Mouse (Mus musculus) kidney, adult 2 months (tissue): Measurements from ENCODE around the gene Sptbn1. TPM values are rescaled to one million over a fixed set of nuclear protein-coding genes. Genes with fewer than 3 reads are reported as not detected.
A peak's percentile ranks its signal among the peaks of the same experiment; 100 is the strongest.

Experiments used
- DNase-seq: peaks from one replicate; pipeline ENCODE4 v3.0.0; 2021
- H3K27ac ChIP-seq: fragments of 200-500 bp; 2 replicates; pipeline ENCODE4 v1.5.1; 2012; ENCODE audit warnings: low read depth, low read length, control low read depth, inconsistent platforms; ENCODE audit not compliant: insufficient read depth
- H3K27me3 ChIP-seq: fragments of 200-500 bp; replicated peaks from 2 replicates; pipeline ENCODE4 v1.6.1; 2012; ENCODE audit warnings: mild to moderate bottlenecking, moderate library complexity, low read length, inconsistent platforms; ENCODE audit not compliant: control insufficient read depth, insufficient read depth
- H3K36me3 ChIP-seq: fragments of 200-500 bp; 2 replicates; pipeline ENCODE4 v1.6.1; 2012; ENCODE audit warnings: mild to moderate bottlenecking, moderate library complexity, low read length, inconsistent platforms; ENCODE audit not compliant: control insufficient read depth, insufficient read depth
- H3K4me1 ChIP-seq: fragments of 200-500 bp; 2 replicates; pipeline ENCODE4 v1.6.1; 2011; ENCODE audit warnings: low read length; ENCODE audit not compliant: control insufficient read depth, insufficient read depth
- H3K4me3 ChIP-seq: fragments of 200-500 bp; 2 replicates; pipeline ENCODE4 v1.5.1; 2011; ENCODE audit warnings: mild to moderate bottlenecking, low read depth, low read length, control low read depth; ENCODE audit not compliant: insufficient read depth
- CTCF ChIP-seq: fragments of 200-500 bp; conservative IDR thresholded peaks from 2 replicates; pipeline ENCODE4 v1.5.1; 2011; ENCODE audit warnings: low read depth, mild to moderate bottlenecking, control low read depth, low read length, moderate library complexity, mixed read lengths; ENCODE audit not compliant: insufficient read depth, insufficient read length
- POLR2A ChIP-seq: fragments of 200-500 bp; IDR thresholded peaks from one replicate; pipeline ENCODE4 v1.6.1; 2011; ENCODE audit warnings: low read depth, low read length, control low read depth
- WGBS: fragments of 180-500 bp; shearing (Covaris S2); methylation state at CpG from one replicate; pipeline ENCODE4 v1.1.7; 2018; 5-methylcytosine and 5-hydroxymethylcytosine counted together
- polyA plus RNA-seq: library from polyadenylated mRNA; depleted of rRNA; stranded (reverse); fragments of >200 nt; gene quantifications from 2 replicates; pipeline ENCODE4 v1.2.3, GENCODE M21; 2012

Gene Sptbn1
- polyA plus RNA-seq, 1 experiment, result 140 TPM

GRCm38 (mm10) chr11:30148888-30149287 is 119.1 kb downstream of the Sptbn1 start:
- DNase-seq, result no peak
- 80% methylated on average over 5 of the region's 5 CpGs for WGBS
- H3K27ac ChIP-seq, result 0 out of 2 replicates have a peak overlapping the region, but pooled peaks have one; percentile 16

DNA sequence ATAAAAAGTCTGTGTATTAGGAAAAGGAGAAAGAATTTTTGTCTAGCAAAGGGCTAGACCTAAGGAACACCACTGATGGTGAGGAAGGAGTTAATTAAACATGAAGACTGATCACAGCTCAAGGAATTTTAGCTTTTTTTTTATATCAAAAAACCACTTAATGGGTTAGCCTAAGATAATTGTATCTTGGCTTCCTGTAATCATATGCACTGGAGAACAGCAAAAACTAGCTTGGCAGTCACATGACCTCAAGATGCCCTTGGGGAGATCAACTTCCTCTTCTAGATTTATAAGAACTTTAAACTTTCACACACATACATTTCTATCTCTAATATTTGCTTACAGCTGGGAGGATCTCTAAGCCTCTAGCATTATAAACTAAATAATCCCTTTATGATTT is 119.6 kb downstream of the Sptbn1 start:
- no peak overlapping the region for H3K27ac ChIP-seq
- TF ChIP-seq CTCF (no peak), POLR2A (no peak)

More at GRCm38 (mm10) chr11:30148888-30149287, 119.1 kb downstream of the Sptbn1 start:
- TF ChIP-seq CTCF (no peak), POLR2A (no peak)
- H3K4me1 ChIP-seq, result 0 out of 2 replicates have a peak, but pooled peaks cover 3% of the 10 kb centered on the region
- no peak overlapping the region for H3K4me3 ChIP-seq
- peaks cover 21% of the 10 kb centered on the region for H3K36me3 ChIP-seq
- no peaks in the 10 kb centered on the region for H3K27me3 ChIP-seq

DNA sequence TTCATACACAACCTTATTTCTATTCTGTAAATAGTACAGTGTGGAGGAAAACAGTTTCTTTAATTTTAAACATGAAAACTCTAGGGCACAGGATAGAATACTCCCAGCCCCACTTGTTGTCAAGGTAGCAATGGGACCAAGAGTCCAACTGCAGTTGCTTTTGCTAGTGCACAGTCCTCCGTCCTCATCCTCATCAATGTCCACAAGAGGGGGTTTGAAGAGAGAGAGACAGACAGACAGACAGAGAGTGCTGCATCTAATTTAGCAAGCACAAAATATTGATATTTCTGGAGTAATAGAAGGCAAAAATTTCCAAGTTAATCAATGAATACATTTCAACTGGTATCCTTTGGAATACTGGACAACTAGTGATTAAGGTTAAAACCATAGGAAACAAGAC is 120.1 kb downstream of the Sptbn1 start:
- H3K36me3 ChIP-seq, result peaks cover 24% of the 10 kb centered on the region

More for the DNA sequence above, 119.6 kb downstream of the Sptbn1 start:
- Histone ChIP-seq H3K4me1 (0 out of 2 replicates have a peak, but pooled peaks cover 3% of the 10 kb centered on the region), H3K36me3 (peaks cover 24% of the 10 kb centered on the region), H3K4me3 (no peak overlapping the region), H3K27me3 (no peaks in the 10 kb centered on the region)
- peak; percentile 25 for DNase-seq

GRCm38 (mm10) chr11:30143090-30143489 is 124.9 kb downstream of the Sptbn1 start:
- H3K27me3 ChIP-seq, result no peaks in the 10 kb centered on the region
- peak overlapping the region; percentile 47; the same call in 1 of the 2 replicates for H3K27ac ChIP-seq
- H3K4me3 ChIP-seq, result no peak overlapping the region
- peak; percentile 21 for DNase-seq
- peaks cover 24% of the 10 kb centered on the region for H3K36me3 ChIP-seq
- WGBS, result 54% methylated on average over 6 of the region's 6 CpGs
- H3K4me1 ChIP-seq, result no peaks in the 10 kb centered on the region
- TF ChIP-seq POLR2A, result no peak
- no peak for TF ChIP-seq CTCF

More for the DNA sequence above, 120.1 kb downstream of the Sptbn1 start:
- 74% methylated on average over 1 of the region's 1 CpGs for WGBS
- H3K4me1 ChIP-seq, result 0 out of 2 replicates have a peak, but pooled peaks cover 3% of the 10 kb centered on the region
- TF ChIP-seq CTCF (0 out of 2 replicates have a peak, but pooled peaks have one; percentile 7), POLR2A (no peak)
- DNase-seq, result no peak
- H3K27ac ChIP-seq, result no peak overlapping the region
- no peak overlapping the region for H3K4me3 ChIP-seq
- no peaks in the 10 kb centered on the region for H3K27me3 ChIP-seq

DNA sequence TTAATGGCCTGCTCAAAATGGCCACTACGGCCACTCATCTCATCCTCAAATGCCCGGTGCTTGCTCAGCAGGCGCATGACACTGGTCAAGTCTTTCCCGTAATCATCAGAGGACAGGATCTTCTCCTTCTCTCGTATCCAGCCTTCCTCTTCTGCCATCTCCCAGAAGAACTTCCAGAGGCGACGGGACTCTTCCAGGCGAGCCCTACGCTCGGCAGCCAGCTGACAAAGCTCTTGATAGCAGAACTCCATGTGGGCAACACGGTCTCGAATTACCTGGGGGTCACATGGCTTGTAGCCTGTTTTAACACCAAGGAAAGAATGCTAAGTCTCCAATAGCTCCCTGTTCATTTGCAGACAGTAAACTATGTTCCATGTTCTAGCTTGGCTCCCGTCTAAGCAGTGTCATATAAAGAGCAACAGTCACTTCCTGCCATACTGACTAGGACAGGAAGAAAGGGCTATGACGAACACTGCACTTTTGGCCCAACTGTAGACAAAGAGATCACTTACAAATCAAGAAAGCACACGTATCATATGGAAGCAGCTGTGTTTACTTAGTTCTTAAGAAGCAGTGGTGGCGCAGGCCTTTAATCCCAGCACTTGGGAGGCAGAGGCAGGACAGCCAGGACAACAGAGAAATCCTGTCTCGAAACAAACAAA is 128.7 kb downstream of the Sptbn1 start:
- TF ChIP-seq POLR2A (no peak), CTCF (no peak)
- Histone ChIP-seq H3K4me3 (no peak overlapping the region), H3K36me3 (peaks cover 32% of the 10 kb centered on the region), H3K27ac (no peak overlapping the region), H3K27me3 (no peaks in the 10 kb centered on the region), H3K4me1 (no peaks in the 10 kb centered on the region)
- no peak for DNase-seq
- WGBS, result 76% methylated on average over 17 of the region's 17 CpGs

DNA sequence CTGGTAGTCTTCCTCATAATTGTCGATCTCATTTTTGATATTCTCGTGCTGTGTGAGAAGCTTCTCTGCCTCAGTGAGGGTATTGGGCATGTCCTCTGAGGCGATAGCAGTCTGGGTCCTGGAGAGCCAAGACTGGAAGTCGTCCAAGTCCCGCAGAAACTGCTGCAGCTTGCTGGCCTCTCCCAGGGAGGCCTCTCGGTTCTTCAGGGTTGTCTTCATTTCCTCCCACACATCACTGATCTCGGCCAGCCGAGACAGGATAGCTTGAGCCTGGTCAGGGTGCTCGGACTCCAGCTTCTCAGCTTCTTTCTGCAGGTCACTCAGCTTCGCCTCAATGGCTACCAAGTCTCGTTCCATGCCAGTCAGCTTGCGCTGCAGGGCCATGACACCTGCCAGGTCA is 130.9 kb downstream of the Sptbn1 start:
- H3K36me3 ChIP-seq, result peaks cover 30% of the 10 kb centered on the region
- no peak for TF ChIP-seq CTCF
- TF ChIP-seq POLR2A, result no peak
- no peaks in the 10 kb centered on the region for H3K27me3 ChIP-seq
- DNase-seq, result peak; percentile 19
- H3K4me1 ChIP-seq, result no peaks in the 10 kb centered on the region
- WGBS, result 45% methylated on average over 12 of the region's 12 CpGs
- no peak overlapping the region for H3K4me3 ChIP-seq
- no peak overlapping the region for H3K27ac ChIP-seq

DNA sequence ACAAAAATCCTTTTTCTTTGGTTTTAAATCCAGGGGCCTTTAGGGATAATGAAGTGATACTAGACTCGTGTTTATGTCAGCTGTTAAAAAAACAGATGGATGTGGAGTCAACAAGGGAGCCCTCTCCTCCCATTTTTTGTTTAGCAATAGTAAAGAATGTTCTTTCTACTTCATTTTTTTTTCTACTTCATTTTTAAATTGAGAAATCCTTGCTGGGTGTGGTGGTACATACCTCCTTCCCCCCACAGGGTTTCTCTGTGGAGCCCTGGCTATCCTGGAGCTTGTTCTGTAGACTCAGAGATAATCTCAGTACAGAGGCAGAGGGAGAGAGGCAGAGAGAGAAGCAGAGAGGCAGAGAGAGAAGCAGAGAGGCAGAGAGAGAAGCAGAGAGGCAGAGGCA is 133.9 kb downstream of the Sptbn1 start:
- TF ChIP-seq POLR2A (no peak), CTCF (no peak)
- Histone ChIP-seq H3K4me1 (no peaks in the 10 kb centered on the region), H3K27me3 (no peaks in the 10 kb centered on the region), H3K4me3 (no peak overlapping the region), H3K36me3 (peaks cover 38% of the 10 kb centered on the region), H3K27ac (no peak overlapping the region)
- 49% methylated on average over 1 of the region's 1 CpGs for WGBS
- no peak for DNase-seq
